Mouse (Mus musculus): ENCODE measurements around the gene Clec4n. TPM values are rescaled to one million over a fixed set of nuclear protein-coding genes. Genes with fewer than 3 reads are reported as not detected.
"Not testable (repeated sequence)": the region's sequence is repeated elsewhere in the genome, so short reads cannot be mapped to it uniquely, and the experiment has no call there.

Gene Clec4n
- polyA plus RNA-seq, 1 experiment from 2014 or later = 5.7 TPM

DNA sequence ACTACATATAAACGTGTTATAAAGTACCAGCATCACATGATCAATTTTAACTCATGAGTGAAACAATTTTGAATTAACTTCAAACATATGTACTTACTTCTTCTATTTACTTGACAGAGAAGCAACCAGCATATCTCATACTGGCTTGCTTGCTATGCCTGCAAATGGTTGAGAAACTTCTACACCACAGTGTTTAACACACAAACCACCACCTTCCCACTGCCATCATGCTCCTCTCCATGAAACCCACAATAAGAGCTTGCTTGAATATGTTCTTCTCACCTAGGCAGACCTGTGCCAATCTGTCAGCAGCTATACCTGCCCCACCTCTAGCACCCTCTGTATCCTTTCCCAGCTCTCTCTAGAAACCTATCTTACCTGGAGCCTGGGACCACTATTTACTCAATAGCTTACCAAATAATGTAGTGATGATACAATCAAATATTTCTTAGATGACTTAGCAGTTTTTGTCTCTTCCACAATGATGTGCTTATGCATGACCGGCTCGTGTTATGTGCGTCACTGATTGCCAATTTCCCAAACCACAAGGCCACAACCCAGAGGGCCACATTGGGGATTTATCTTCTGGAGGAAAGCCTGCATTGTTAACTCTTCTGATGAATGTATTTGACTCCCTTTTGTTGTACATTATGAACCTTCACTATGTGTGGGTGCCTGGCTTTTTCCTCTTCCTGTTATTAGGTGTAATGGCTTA is 30.4 kb downstream of the Clec4n start:
- 82% methylated on average over 4 of the region's 4 CpGs for WGBS
- Histone ChIP-seq H3K27me3 (replicated peaks) (no peaks in the 10 kb centered on the region), H3K4me1 (replicated peaks) (no peaks in the 10 kb centered on the region), H3K27ac (no peak overlapping the region), H3K9ac (no peak overlapping the region), H3K36me3 (no peaks in the 10 kb centered on the region), H3K9me3 (no peaks in the 10 kb centered on the region), H3K4me3 (replicated peaks) (no peak overlapping the region), H3K4me2 (replicated peaks) (no peak overlapping the region)
- ATAC-seq = no peak

DNA sequence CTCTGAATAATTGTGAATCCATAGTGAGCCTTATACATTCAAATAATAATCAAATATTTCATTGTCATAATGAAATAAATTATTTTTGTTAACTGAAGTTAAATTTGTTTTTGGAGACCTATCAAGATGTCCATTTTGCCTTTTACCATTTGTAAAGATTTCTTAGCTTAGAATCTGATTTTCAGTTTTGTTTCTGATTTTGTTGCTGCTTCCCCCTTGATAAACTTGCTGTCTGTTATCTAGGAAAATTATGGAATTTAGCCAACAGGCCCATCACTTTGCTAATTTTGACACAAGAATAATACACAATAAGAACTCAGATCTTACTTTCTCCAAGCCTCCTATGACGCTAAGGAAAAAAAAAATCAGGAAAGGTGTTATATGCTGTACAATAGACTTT is 31.2 kb downstream of the Clec4n start:
- H3K27me3 ChIP-seq (replicated peaks) = no peaks in the 10 kb centered on the region
- WGBS = 92% methylated on average over 1 of the region's 1 CpGs
- no peak for ATAC-seq
- no peaks in the 10 kb centered on the region for H3K36me3 ChIP-seq
- H3K4me3 ChIP-seq (replicated peaks) = no peak overlapping the region
- no peaks in the 10 kb centered on the region for H3K9me3 ChIP-seq
- H3K4me2 ChIP-seq (replicated peaks) = no peak overlapping the region
- no peak overlapping the region for H3K9ac ChIP-seq
- H3K4me1 ChIP-seq (replicated peaks) = no peaks in the 10 kb centered on the region
- H3K27ac ChIP-seq = no peak overlapping the region

DNA sequence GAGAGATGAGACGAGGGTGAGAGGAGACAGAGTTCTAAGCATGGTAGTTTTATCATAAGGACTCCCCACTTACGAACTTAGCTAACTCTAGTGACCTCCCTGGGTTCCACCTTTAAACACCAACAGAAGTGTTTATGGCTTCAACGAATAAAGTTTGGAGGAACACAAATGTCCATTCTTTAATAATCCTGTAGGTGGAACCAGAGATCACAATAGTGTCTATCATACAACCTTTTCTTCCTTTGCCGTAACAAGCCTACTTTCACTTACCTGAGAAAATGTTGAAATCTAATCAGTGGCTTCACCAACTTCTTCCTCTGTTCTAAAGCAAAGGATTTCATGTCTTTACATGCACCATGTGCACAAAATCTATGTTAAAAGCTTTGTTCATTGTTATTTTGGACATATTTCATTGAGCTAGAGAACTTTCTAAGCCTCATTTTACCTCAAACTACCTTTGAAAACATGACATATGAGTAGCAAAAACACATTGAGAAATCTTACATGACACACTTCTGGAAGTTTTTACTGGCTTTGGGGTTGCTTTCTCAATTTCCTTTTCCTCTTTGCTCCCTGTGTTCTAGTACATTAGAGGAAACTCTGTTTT is 32.0 kb downstream of the Clec4n start, which contains the start of gene Clec4d:
Clec4d (plus strand) TSS at position 557 of the 607 bp plus-strand sequence.
- H3K4me2 ChIP-seq (replicated peaks) = no peak within 1 kb of the TSS

DNA sequence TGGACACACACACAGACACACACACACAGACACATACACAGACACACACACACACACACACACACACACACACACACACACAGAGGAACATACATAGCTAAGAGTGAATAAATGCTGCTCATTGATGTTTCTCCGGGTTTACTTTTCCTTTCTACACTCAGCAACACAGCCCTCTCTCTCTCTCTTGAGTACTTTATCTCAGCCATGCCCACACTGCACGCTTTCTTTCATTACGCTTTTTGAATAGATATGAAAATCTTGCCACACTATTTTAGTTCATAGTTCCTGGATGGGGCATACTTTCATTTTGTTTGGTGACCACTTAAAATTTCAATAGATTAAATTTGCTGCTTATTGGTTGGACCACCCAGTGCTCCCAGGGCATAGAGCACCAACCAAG is 34.6 kb downstream of the Clec4n start:
- no peaks in the 10 kb centered on the region for H3K36me3 ChIP-seq
- no peak overlapping the region for H3K9ac ChIP-seq
- H3K9me3 ChIP-seq = no peaks in the 10 kb centered on the region
- no peaks in the 10 kb centered on the region for H3K27me3 ChIP-seq (replicated peaks)
- no peak overlapping the region for H3K4me2 ChIP-seq (replicated peaks)
- no peak for ATAC-seq
- no peak overlapping the region for H3K4me3 ChIP-seq (replicated peaks)
- H3K4me1 ChIP-seq (replicated peaks) = no peaks in the 10 kb centered on the region
- H3K27ac ChIP-seq = no peak overlapping the region
- WGBS = 86% methylated on average over 3 of the region's 3 CpGs

More for the DNA sequence above, 32.0 kb downstream of the Clec4n start, which contains the start of gene Clec4d:
- Histone ChIP-seq H3K27me3 (replicated peaks) (no peaks in the 10 kb centered on the region), H3K27ac (no peak within 1 kb of the TSS), H3K9ac (no peak within 1 kb of the TSS), H3K9me3 (no peaks in the 10 kb centered on the region), H3K4me3 (replicated peaks) (no peak within 1 kb of the TSS), H3K36me3 (no peaks in the 10 kb centered on the region), H3K4me1 (replicated peaks) (no peaks in the 10 kb centered on the region)
- 71% methylated on average over 4 of the region's 4 CpGs for WGBS
- ATAC-seq = no peak

DNA sequence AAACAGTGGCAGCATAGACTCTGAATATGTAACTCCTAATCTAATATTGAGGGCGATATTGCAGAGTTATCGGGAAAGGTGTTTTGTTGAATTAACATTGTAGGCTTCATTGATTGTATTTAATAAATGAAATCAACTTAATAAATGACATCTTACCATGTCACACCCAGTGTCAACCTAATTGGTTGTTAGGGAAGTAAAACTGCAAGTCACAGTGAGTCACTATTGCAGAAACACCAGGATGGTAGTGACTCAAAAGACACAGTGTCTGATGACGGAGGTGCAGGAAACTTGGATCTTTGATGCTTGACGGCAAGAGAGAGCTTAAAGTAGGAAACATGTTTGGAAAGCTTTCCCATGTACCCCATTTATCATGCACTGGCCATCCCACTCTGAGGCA is 36.2 kb downstream of the Clec4n start:
- Histone ChIP-seq H3K9me3 (no peaks in the 10 kb centered on the region), H3K36me3 (no peaks in the 10 kb centered on the region), H3K4me2 (replicated peaks) (no peak overlapping the region), H3K27ac (no peak overlapping the region), H3K4me1 (replicated peaks) (no peaks in the 10 kb centered on the region), H3K9ac (no peak overlapping the region), H3K27me3 (replicated peaks) (no peaks in the 10 kb centered on the region), H3K4me3 (replicated peaks) (no peak overlapping the region)
- WGBS = 86% methylated on average over 4 of the region's 4 CpGs
- no peak for ATAC-seq

DNA sequence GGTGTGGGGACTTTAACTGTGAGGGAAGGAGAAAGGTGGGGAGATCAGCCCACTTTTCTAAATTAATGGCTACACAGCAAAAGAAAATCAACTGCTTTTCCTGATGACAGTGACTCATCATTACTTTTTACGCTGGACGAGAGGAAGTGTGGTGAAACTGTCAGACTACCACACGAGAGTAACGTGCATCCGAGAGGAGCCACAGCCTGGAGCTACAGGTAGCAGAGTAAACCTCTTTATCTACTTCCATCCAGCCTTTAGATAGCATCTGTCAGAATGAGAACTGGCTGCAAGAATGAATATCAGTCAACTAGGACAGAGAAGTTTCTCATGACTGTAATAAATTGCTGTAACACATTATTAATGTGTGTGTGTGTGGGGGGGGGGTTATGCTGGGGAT is 37.3 kb downstream of the Clec4n start:
- 75% methylated on average over 5 of the region's 5 CpGs for WGBS
- Histone ChIP-seq H3K4me2 (replicated peaks) (no peak overlapping the region), H3K27ac (no peak overlapping the region), H3K27me3 (replicated peaks) (no peaks in the 10 kb centered on the region), H3K36me3 (no peaks in the 10 kb centered on the region), H3K9ac (no peak overlapping the region), H3K4me3 (replicated peaks) (no peak overlapping the region), H3K4me1 (replicated peaks) (no peaks in the 10 kb centered on the region), H3K9me3 (no peaks in the 10 kb centered on the region)
- no peak for ATAC-seq

DNA sequence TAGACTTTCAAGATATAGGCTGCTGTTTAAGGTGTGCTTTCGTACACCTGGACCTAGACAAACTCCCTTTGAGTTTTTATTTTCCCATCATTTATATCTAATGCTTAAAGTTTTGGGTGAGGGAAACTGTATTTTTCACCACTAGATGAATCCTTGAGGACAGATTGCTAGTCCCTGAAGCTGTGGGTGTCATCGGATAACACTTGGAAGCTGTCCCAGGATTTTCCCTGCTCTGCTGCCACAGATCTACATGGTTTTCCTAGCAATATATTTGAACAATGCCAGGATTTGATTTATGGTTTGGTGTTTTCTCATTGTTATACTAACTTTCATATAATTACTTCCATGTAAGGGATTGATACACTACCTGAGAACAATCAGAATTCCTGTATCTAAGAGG is 49.8 kb downstream of the Clec4n start:
- H3K9ac ChIP-seq = no peak overlapping the region
- H3K4me1 ChIP-seq (replicated peaks) = no peaks in the 10 kb centered on the region
- H3K4me2 ChIP-seq (replicated peaks) = no peak overlapping the region
- no peak overlapping the region for H3K4me3 ChIP-seq (replicated peaks)
- H3K36me3 ChIP-seq = no peaks in the 10 kb centered on the region
- H3K27ac ChIP-seq = no peak overlapping the region
- H3K27me3 ChIP-seq (replicated peaks) = no peaks in the 10 kb centered on the region
- WGBS = 88% methylated on average over 2 of the region's 2 CpGs
- no peaks in the 10 kb centered on the region for H3K9me3 ChIP-seq
- ATAC-seq = no peak

DNA sequence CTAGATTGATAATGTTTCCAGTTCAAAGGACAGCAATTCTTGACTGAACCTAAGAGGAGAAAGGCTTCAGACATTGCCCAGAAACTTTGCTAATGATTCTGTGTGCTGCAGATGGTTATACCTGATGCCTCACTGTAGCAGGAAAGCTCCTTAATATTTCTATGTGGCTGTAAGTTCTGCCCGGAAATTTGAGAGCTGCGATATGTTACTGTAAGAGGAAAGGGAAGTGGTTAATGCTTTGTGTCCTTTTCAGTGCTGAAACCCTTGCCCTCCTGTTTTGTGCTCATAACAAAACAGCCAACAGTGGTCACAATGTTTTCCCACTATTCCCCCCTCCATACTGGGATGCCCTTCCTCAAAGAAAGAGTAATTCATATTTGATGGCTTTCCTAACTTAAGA is 56.7 kb downstream of the Clec4n start:
- Histone ChIP-seq H3K36me3 (no peaks in the 10 kb centered on the region), H3K27ac (no peak overlapping the region), H3K4me2 (replicated peaks) (no peak overlapping the region), H3K27me3 (replicated peaks) (no peaks in the 10 kb centered on the region), H3K9ac (no peak overlapping the region), H3K4me1 (replicated peaks) (no peaks in the 10 kb centered on the region), H3K9me3 (no peaks in the 10 kb centered on the region), H3K4me3 (replicated peaks) (no peak overlapping the region)
- WGBS = 91% methylated on average over 2 of the region's 2 CpGs
- ATAC-seq = no peak

DNA sequence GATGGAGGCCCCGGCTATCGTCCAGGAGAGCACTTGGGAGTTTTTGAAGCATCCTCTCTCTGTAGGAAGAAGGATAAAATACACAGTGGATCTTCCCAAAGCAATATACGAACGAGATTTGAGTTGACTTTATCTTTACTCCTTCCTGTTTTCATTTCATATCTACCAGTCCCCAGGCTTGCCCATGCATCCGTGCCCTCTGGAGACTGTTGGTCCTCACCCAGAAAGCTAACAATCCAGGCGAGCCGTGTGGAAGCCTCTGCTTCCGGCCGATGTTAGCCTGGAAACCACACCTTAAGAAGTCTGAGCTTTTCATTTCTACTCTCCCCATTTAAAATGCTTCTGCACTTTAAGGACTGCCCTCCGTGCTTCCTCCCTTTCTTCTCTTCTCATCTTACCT is 59.3 kb downstream of the Clec4n start:
- Histone ChIP-seq H3K27me3 (replicated peaks) (no peaks in the 10 kb centered on the region), H3K36me3 (no peaks in the 10 kb centered on the region), H3K4me2 (replicated peaks) (no peak overlapping the region), H3K9me3 (no peaks in the 10 kb centered on the region), H3K4me1 (replicated peaks) (no peaks in the 10 kb centered on the region), H3K27ac (no peak overlapping the region), H3K9ac (no peak overlapping the region), H3K4me3 (replicated peaks) (no peak overlapping the region)
- ATAC-seq = no peak
- WGBS = 78% methylated on average over 10 of the region's 10 CpGs

DNA sequence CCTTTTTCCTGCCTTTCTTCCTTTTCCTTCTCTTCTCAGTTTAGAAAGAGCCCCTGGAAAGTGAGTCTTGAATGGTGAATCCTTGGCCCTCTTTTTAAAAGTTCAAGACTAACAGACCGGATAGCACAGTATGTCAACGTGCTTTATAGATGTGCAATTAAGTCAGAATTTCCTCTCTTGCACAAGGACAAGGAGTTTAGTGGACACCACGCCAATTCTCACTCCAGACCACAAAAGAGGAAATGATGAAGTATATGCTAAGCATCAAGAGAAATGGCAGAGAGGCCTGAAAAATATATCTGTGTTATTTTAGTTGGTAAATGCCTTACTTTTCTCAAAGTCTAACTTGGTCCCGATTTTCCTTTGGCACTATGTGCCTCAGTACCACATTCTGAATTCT is 60.1 kb downstream of the Clec4n start, which contains the start of gene Clec4e:
Clec4e (minus strand) TSS at position 118 of the 400 bp plus-strand sequence.
- Histone ChIP-seq H3K27ac (no peak within 1 kb of the TSS), H3K9ac (no peak within 1 kb of the TSS), H3K36me3 (no peaks in the 10 kb centered on the region), H3K4me3 (replicated peaks) (no peak within 1 kb of the TSS), H3K4me1 (replicated peaks) (no peaks in the 10 kb centered on the region), H3K27me3 (replicated peaks) (no peaks in the 10 kb centered on the region), H3K9me3 (no peaks in the 10 kb centered on the region), H3K4me2 (replicated peaks) (no peak within 1 kb of the TSS)
- WGBS = 79% methylated on average over 4 of the region's 4 CpGs
- ATAC-seq = no peak

DNA sequence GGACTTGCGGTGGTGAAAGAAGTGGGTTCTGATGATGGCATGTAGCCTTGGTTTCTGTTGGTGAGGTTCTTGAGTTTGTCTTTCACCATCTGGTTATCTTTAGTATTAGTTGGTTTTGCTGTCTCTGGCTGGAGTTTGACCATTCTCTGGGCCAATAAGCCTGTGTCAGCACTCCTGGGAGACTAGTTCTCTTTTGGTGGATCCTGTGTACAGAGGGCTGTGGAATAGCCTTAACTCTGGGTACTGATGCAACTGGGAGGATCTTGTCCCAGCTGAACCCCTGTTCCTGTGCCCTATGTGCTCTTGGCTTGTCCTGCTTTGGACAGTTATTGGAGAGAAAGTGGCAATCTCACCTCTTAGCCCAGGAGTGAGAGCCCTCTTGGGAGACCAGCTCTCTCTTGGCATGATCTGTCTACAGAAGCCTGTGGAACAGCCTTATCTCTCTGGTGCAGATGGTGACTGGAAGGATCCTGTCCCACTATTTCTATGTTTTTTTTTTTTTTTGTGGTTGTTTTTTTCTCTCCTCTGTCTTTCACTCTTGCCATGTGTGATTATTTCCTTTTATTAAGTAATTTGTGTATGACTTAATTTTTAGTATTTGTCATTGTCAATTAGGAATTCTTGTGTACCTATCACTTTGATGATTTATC is 63.2 kb downstream of the Clec4n start:
- Histone ChIP-seq H3K4me1 (replicated peaks) (no peaks in the 10 kb centered on the region), H3K27ac (no peak overlapping the region), H3K27me3 (replicated peaks) (no peaks in the 10 kb centered on the region), H3K4me2 (replicated peaks) (no peak overlapping the region), H3K9ac (no peak overlapping the region), H3K36me3 (no peaks in the 10 kb centered on the region), H3K9me3 (no peaks in the 10 kb centered on the region), H3K4me3 (replicated peaks) (no peak overlapping the region)
- peak; percentile 69; the same call in 1 of the 2 replicates for ATAC-seq
- WGBS = 98% methylated on average over 1 of the region's 1 CpGs

DNA sequence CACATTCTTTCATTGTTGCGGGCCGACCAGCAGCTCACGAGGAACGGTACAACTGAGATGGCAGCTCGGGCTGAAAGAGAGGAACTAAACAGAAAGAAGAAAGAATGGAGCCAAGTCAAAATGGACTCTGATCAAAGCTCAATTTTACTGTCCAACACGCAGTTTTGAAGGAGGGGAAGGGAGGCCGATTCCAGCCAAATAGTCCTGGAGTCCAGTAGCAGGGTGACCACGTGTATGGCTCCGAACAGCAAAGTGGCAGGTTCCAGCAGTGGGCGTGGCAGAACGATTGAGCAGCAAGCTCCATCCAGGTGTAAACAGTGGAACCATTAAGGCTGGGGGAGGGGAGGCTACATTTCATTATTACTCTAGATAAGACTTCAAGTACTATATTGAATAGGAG is 63.9 kb downstream of the Clec4n start:
- WGBS = 84% methylated on average over 11 of the region's 11 CpGs
- H3K36me3 ChIP-seq; H3K4me3 ChIP-seq (replicated peaks); H3K9me3 ChIP-seq; H3K4me1 ChIP-seq (replicated peaks); H3K4me2 ChIP-seq (replicated peaks); H3K27me3 ChIP-seq (replicated peaks); H3K27ac ChIP-seq; ATAC-seq; H3K9ac ChIP-seq: not testable (repeated sequence)

Measured in intestine, embryonic 15.5 days (tissue).